9 mouse cellular contexts compared by ENCODE assay signal in the genomic region with DNA sequence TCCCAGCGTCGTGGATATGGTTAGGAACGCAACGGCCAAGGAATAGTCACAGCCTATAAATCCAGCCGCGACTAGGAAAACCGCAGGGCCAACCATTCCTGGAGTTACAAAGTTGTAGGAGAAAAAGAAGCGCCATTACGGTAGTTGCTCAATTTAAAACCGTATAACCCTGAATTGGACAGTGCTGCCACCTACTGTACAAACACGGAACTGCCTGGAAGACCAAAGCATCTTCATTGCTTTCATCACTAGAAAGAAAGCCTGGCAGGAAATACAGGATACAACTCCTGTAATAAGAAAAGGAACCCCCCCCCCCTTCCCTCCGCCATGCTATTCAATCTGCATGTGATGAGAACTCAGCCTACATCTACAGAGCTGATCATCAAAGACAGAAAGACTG. TPM values are rescaled to one million over a fixed set of nuclear protein-coding genes. Genes with fewer than 3 reads are reported as not detected.
DNase-seq lines count a peak whose midpoint lies in the region; ATAC-seq and TF ChIP-seq lines count a peak whose summit lies in the region.
"Had no signal": no experiment of that assay in that cellular context is flagged by ENCODE, and none has a peak within 500 bp of the region (broad histone marks: within the 10 kb centered on the region; RNA-seq: fewer than 3 reads in every experiment).

No protein-coding gene starts in this region.

- H3K27ac ChIP-seq in heart, postnatal 0 days (ENCODE audit: low read depth): no peak overlapping the region
- H3K27ac ChIP-seq: liver, embryonic 15.5 days had no signal

- TF ChIP-seq EP300 in heart, postnatal 0 days (IDR thresholded peaks at IDR 0.05; ENCODE audit: low read depth): no peak

- peak; percentile 94 for TF ChIP-seq CTCF in heart, postnatal 0 days (IDR thresholded peaks at IDR 0.05; ENCODE audit: low read depth)

- ATAC-seq in heart, postnatal 0 days (ENCODE audit: insufficient read depth, low read depth): no peak

- no peaks in the 10 kb centered on the region for H3K9me3 ChIP-seq in heart, postnatal 0 days (replicated peaks; ENCODE audit: control insufficient read depth, low read length)
- H3K9me3 ChIP-seq: liver, embryonic 15.5 days had no signal

- H3K4me1 ChIP-seq in heart, postnatal 0 days (ENCODE audit: control insufficient read depth, insufficient read depth): no peaks in the 10 kb centered on the region

- 37% methylated on average over 12 of the region's 12 CpGs for WGBS in heart, postnatal 0 days

- H3K36me3 ChIP-seq in heart, postnatal 0 days (replicated peaks; ENCODE audit: control insufficient read depth, insufficient read depth, low read length): peaks cover 10% of the 10 kb centered on the region; the same call in 1 of the 2 replicates
- H3K36me3 ChIP-seq: liver, embryonic 15.5 days had no signal

- no peak overlapping the region for H3K4me3 ChIP-seq in heart, postnatal 0 days (ENCODE audit: low read depth, low read length)
- H3K4me3 ChIP-seq: liver, embryonic 15.5 days had no signal

- no peak overlapping the region for H3K9ac ChIP-seq in heart, postnatal 0 days (replicated peaks; ENCODE audit: low read depth, low read length)
- H3K9ac ChIP-seq: liver, embryonic 15.5 days had no signal

- peak; percentile 70 to 83 for DNase-seq in CD8-positive naive resting alpha-beta T cell, adult 2 months (ENCODE audit: low read depth in 2 of 2, low spot score in 2 of 2)
- DNase-seq in adrenal gland, adult 2 months: peak; percentile 76
- DNase-seq in embryo, embryonic 9.5 days (ENCODE audit: extremely low spot score): peak; percentile 70
- peak; percentile 53 for DNase-seq in heart, postnatal 0 days (ENCODE audit: low spot score)
- peak; percentile 83 for DNase-seq in layer of hippocampus, adult 9-10 months (ENCODE audit: low spot score)
- DNase-seq in lung, postnatal 36 days: peak; percentile 91
- DNase-seq in right cerebral cortex, adult 2 months (ENCODE audit: low spot score in 2 of 2): peak; percentile 93 to 94
- DNase-seq in urinary bladder, postnatal 14 days (ENCODE audit: low spot score): peak; percentile 84

- H3K27me3 ChIP-seq in heart, postnatal 0 days (ENCODE audit: control insufficient read depth, insufficient read depth, low read length): no peaks in the 10 kb centered on the region
- H3K27me3 ChIP-seq: liver, embryonic 15.5 days had no signal

- H3K4me2 ChIP-seq in heart, postnatal 0 days (ENCODE audit: low read depth, low read length): no peak overlapping the region
- H3K4me2 ChIP-seq: liver, embryonic 15.5 days had no signal

RNA-seq across cellular contexts. Expression of a gene that starts 34.9 kb away (rescaled TPM):
- total RNA-seq in adrenal gland, adult 2 months (2021): 10 to 100 TPM in 1 of 2 experiments, 1 to 10 TPM in 1; 9.2 to 12.9 TPM
- polyA plus RNA-seq in adrenal gland, adult 2 months (2012; rRNA removed): 5.9 TPM in 2 replicates
- 6.3 and 13.4 TPM in 2 replicates for total RNA-seq in heart, postnatal 0 days (2014; rRNA removed; ENCODE audit: low replicate concordance)
- polyA plus RNA-seq in heart, postnatal 0 days (2015; fragmentation: Nextera tagmentation; extraction: Ambion mirVana): 7.3 and 8.0 TPM in 2 replicates
